Mouse (Mus musculus) heart, embryonic 10.5 days (tissue): Measurements from ENCODE around the gene Dhx34. TPM values are rescaled to one million over a fixed set of nuclear protein-coding genes. Genes with fewer than 3 reads are reported as not detected.

Source experiments
- DNase-seq: peaks from one replicate; pipeline ENCODE4 v3.0.0-alpha.2; 2017; ENCODE audit warnings: low spot score
- H3K27ac ChIP-seq: fragments of 300-500 bp; sonication (generic); 2 replicates; pipeline ENCODE4 v1.5.1; 2016; ENCODE audit warnings: mild to moderate bottlenecking
- H3K27me3 ChIP-seq: fragments of 300-500 bp; sonication (generic); 2 replicates; pipeline ENCODE4 v1.6.1; 2016; ENCODE audit warnings: mild to moderate bottlenecking; ENCODE audit not compliant: poor library complexity, insufficient read depth, severe bottlenecking
- H3K36me3 ChIP-seq: fragments of 300-500 bp; sonication (generic); 2 replicates; pipeline ENCODE4 v1.6.1; 2016; ENCODE audit warnings: mild to moderate bottlenecking, moderate library complexity
- H3K4me1 ChIP-seq: fragments of 300-500 bp; sonication (generic); 2 replicates; pipeline ENCODE4 v1.6.1; 2016; ENCODE audit warnings: mild to moderate bottlenecking
- H3K4me3 ChIP-seq: fragments of 300-500 bp; sonication (generic); 2 replicates; pipeline ENCODE4 v1.5.1; 2016; ENCODE audit warnings: mild to moderate bottlenecking, moderate library complexity
- H3K9me3 ChIP-seq: fragments of 300-500 bp; sonication (generic); 2 replicates; pipeline ENCODE4 v1.6.1; 2016; ENCODE audit warnings: mild to moderate bottlenecking, moderate library complexity
- WGBS: fragments of 180-500 bp; shearing (Covaris S2); methylation state at CpG from one replicate; pipeline ENCODE4 v1.1.7; 2016; 5-methylcytosine and 5-hydroxymethylcytosine counted together
- polyA plus RNA-seq: library from polyadenylated mRNA; unstranded; fragments of >200 nt; fragmentation: Nextera tagmentation; extraction: Ambion mirVana; gene quantifications from 2 replicates; pipeline ENCODE4 v1.2.1, GENCODE M21; 2016

The Dhx34 gene
- polyA plus RNA-seq, 1 experiment from 2014 or later: 12.9 TPM

DNA sequence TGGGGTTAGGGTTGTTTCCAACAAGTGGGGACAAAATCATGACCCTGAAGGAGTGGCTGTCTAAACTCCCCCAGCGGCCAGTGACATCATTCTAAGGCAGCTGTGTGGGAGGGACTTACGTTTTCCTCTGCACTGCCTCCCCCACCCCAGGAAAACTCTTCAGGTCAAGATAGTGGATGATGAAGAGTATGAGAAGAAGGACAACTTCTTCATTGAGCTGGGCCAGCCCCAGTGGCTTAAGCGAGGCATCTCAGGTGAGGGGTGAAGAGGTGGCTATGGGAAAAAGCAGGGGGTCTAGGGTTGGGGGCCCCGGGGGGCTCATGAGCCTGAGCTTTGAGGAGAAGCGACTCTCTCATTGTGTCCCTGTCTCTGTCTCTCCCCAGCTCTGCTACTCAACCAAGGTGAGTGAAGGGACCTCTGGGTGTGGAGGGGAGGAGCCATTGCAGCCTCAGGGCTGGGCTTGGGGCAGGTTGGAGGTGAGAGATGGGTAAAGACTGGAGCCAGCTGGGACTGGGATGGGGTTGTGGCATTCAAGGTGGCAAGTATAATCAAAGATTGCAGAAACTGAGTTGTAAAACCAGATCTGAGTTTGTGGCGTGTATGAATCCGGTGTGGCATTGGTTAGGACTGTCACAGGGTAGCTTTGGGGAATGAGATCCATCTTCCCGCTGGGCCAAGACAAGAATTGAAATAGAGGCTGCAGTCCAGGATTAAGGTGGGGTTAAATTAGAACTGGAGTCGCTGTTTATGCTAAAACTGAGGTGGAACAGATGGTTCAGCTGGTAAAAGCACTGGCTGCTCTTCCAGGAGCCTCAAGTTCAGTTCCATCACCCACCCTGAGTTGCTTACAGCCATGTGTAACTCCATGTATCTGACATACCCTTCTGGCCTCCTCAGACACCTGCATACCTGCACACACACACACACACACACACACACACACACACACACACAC lies 71.4 kb downstream of the Dhx34 start:
- H3K4me3 ChIP-seq: no peak overlapping the region
- no peaks in the 10 kb centered on the region for H3K36me3 ChIP-seq
- H3K27me3 ChIP-seq: peaks cover 28% of the 10 kb centered on the region
- no peak overlapping the region for H3K27ac ChIP-seq
- DNase-seq: no peak
- 65% methylated on average over 9 of the region's 9 CpGs for WGBS
- no peaks in the 10 kb centered on the region for H3K9me3 ChIP-seq
- H3K4me1 ChIP-seq: peaks cover 3% of the 10 kb centered on the region

GRCm38 (mm10) chr7:16149241-16149640 lies 72.6 kb downstream of the Dhx34 start:
- Histone ChIP-seq H3K27ac (no peak overlapping the region), H3K9me3 (no peaks in the 10 kb centered on the region), H3K27me3 (peaks cover 38% of the 10 kb centered on the region), H3K4me1 (no peaks in the 10 kb centered on the region), H3K4me3 (no peak overlapping the region), H3K36me3 (0 out of 2 replicates have a peak, but pooled peaks cover 2% of the 10 kb centered on the region)
- no peak for DNase-seq
- WGBS: 59% methylated on average over 5 of the region's 5 CpGs

GRCm38 (mm10) chr7:16147643-16148042 lies 74.2 kb downstream of the Dhx34 start:
- Histone ChIP-seq H3K36me3 (0 out of 2 replicates have a peak, but pooled peaks cover 2% of the 10 kb centered on the region), H3K27me3 (peaks cover 38% of the 10 kb centered on the region), H3K4me3 (no peak overlapping the region), H3K9me3 (no peaks in the 10 kb centered on the region), H3K4me1 (no peaks in the 10 kb centered on the region), H3K27ac (no peak overlapping the region)
- DNase-seq: peak; percentile 84
- 12% methylated on average over 15 of the region's 15 CpGs for WGBS

Other genes with a start within 250 kb of the Dhx34 start
- gene Bicra, start 174.1 kb downstream of the Dhx34 start, polyA plus RNA-seq: 5.8 and 7.4 TPM in 2 replicates
- gene Zfp541, start 160.2 kb downstream of the Dhx34 start, polyA plus RNA-seq: not detected in 2 replicates
- 182 and 196 TPM in 2 replicates for gene Napa, start 123.6 kb downstream of the Dhx34 start, polyA plus RNA-seq
- 31.6 and 34.9 TPM in 2 replicates for gene Kptn, start 102.1 kb downstream of the Dhx34 start, polyA plus RNA-seq
- gene Slc8a2, start 92.2 kb downstream of the Dhx34 start, polyA plus RNA-seq: 0.24 and 0.28 TPM in 2 replicates
- 22.5 and 41.8 TPM in 2 replicates for gene Meis3, start 46.9 kb downstream of the Dhx34 start, polyA plus RNA-seq
- gene C5ar2, start 22.1 kb upstream of the Dhx34 start, polyA plus RNA-seq: 0.54 and 0.57 TPM in 2 replicates
- 0.31 and 1.0 TPM in 2 replicates for gene C5ar1, start 37.5 kb upstream of the Dhx34 start, polyA plus RNA-seq
- gene Inafm1, start 51.6 kb upstream of the Dhx34 start, polyA plus RNA-seq: 6.2 and 10.0 TPM in 2 replicates
- gene Ccdc9, start 64.8 kb upstream of the Dhx34 start, polyA plus RNA-seq: 19.6 and 31.0 TPM in 2 replicates
- gene Bbc3, start 86.4 kb upstream of the Dhx34 start, polyA plus RNA-seq: 8.3 and 9.5 TPM in 2 replicates
- gene Sae1, start 165.8 kb upstream of the Dhx34 start, polyA plus RNA-seq: 302 and 359 TPM in 2 replicates
- gene Zc3h4, start 178.9 kb upstream of the Dhx34 start, polyA plus RNA-seq: 12.9 and 19.4 TPM in 2 replicates
- 90.2 and 91.9 TPM in 2 replicates for gene Tmem160, start 230.7 kb upstream of the Dhx34 start, polyA plus RNA-seq